Mouse (Mus musculus) layer of hippocampus, adult 8-10 months (tissue): ENCODE data around the gene Abcf3. TPM values are rescaled to one million over a fixed set of nuclear protein-coding genes. Genes with fewer than 3 reads are reported as not detected.

ENCODE experiments used
- DNase-seq, 2 experiments: peaks; one replicate each; pipeline ENCODE4 v3.0.0; 2022; ENCODE audit warnings: low spot score in 2 of 2
- total RNA-seq, 4 experiments: library from RNA; stranded (reverse); gene quantifications; 2 replicates each; pipeline ENCODE4 v1.2.4; 2022

The Abcf3 gene
- total RNA-seq, 4 experiments from 2014 or later, result 90.6 to 109 (median 98.4) TPM

DNA sequence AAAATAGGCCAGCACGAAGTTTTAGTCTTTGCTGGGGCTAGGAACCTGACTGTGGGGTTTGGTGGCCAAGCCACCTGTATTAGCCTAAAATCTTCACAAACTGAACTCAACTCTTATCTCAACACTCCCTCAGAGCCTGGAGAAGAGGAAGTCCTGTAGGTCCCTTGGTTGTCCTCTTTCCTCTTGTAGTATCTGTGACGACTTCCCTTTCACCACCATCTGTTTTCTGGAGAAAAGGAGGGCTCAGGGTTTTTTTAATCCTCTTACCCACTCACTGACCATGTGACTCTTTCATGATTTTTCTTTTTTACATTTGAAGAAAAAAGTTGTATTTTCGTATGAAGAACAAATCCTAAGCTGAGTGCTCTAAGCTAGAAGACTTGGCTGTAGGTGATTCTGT is 8.7 kb upstream of the Abcf3 start:
- DNase-seq, result no peak

DNA sequence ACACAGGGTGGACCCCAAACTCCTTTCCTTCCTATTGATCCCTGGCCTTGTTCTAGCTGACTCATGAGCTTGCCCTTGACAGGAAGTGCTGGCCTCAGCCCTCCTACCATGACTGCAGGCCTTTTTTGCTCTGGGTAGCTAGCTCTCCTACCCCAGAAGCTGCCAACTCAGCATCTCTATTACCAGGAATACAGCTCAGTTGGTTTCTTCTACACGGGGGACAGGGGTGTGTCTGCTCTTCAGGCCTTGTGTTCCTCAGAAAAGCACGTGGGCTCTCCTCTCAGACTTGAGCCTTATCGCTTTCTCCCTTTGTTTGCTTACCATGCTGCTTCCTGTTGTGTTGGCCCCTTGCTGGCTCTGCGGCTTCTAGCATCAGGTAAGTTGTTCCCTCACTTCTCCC is 7.9 kb upstream of the Abcf3 start:
- DNase-seq, result no peak

- DNase-seq, result no peak
Observed at GRCm38 (mm10) chr16:20545696-20546095, 2.7 kb upstream of the Abcf3 start.

GRCm38 (mm10) chr16:20547423-20547822 is 954 bp upstream of the Abcf3 start:
- DNase-seq, result no peak

GRCm38 (mm10) chr16:20549161-20549560 is 784 bp downstream of the Abcf3 start:
- DNase-seq, result no peak

DNA sequence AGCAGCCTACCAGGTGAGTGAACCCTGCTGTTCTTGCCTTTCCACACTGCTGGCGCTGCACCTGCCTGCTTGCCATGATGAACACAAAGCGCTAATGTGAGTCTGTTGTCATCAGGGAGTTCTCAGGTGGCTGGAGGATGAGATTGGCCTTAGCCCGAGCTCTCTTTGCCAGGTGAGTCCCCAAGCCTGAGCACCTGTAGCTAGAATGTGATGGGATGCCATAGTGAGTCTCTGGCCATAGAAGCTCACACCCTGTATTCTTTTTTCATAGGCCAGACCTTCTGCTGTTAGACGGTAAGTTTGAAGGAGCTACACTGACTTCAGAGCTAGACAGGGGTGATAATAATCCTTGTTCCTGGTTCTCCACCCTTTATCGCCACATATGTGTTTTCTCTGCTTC is 3.3 kb downstream of the Abcf3 start:
- DNase-seq, result no peak

DNA sequence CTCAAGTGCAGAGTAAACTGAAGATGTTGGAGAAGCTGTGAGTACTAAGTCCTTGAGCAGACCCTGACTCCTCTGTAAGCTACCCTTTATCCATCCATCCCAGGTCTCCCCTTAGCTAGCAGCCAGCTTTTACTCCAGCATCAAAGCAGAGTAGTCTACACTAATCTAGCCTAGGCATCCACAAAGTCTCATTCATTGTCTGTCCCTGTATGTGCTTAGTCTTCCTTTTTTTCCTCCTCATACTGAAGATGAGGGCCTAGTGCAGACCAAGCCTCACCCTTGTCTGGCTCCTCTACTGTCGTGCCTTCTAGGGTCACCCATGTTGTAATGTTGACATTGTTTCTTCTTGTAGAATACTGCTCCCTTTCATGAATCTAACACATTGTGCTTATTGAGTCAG is 4.2 kb downstream of the Abcf3 start:
- DNase-seq, result no peak

- no peak for DNase-seq
Observed at GRCm38 (mm10) chr16:20555000-20555399, 6.6 kb downstream of the Abcf3 start.

DNA sequence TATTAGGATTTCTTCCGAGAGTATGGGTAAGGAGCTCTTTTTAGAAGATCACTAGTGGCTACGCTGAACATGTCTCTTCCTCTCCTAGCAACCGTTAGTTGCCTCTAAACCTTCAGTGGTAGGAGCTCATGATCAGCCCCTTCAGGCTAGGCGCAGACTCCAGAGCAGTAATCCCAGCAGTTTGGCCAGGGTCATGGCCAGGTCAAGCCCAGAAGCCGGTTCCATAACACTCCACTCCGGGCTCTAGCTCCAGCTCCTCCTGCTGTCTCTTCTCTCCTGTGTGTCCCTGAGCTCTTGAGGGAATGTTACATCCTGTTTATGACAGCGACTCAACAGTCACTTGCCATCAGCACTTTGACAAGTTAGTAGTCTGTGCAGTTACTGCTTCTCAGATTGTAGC is 9.0 kb downstream of the Abcf3 start:
- DNase-seq, result no peak

DNA sequence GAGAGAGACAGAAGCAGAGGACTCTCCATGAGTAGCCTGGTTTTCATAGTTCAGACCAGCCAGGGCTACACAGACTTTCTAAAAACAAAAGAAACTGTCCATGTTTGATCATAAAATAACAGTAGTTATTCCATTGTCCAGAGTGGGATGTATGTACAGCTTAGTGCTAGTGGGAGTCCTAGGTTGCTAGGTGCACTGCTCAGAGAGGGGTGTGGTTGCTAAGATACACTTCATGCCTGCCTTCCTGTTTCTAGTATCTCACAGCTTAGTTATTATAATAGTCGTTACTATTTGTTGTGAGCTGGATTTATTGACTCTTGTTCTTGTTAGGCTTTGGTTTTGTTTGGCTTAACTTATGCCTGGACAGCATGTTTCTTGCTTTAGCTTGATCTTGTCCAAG is 16.7 kb downstream of the Abcf3 start:
- DNase-seq, result no peak

DNA sequence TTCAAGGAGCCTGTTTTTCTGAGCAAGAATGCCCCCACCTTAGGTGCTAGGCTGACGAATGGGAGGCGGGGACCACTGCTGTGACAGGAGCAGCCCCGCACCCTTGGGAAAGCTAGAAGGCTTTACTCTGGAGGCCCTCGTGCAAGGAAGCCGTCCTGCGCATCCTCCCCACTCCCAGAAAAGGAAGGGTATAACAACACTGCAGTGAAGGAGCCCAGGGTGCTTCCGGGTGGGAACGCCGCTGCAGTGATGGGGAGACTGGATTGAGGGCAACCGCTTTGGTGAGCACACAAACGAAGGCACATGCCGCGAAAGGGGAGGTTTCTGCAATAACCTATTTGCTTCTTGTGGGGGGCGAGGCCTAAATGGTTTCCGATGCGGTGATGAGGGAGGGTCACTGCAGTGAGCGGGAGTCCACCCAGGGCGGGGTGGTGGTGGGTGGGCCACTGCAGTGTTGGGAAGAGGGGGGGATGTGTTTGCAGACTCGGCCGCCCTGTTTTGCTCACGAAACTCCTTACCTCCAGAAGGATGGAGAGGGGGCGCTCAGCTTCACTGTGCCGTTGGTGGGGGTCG is 41.1 kb downstream of the Abcf3 start, which contains the start of gene Vwa5b2:
Gene Vwa5b2, plus strand, starts transcription at position 106 of the 573 bp plus-strand sequence.
- DNase-seq, result no peak

DNA sequence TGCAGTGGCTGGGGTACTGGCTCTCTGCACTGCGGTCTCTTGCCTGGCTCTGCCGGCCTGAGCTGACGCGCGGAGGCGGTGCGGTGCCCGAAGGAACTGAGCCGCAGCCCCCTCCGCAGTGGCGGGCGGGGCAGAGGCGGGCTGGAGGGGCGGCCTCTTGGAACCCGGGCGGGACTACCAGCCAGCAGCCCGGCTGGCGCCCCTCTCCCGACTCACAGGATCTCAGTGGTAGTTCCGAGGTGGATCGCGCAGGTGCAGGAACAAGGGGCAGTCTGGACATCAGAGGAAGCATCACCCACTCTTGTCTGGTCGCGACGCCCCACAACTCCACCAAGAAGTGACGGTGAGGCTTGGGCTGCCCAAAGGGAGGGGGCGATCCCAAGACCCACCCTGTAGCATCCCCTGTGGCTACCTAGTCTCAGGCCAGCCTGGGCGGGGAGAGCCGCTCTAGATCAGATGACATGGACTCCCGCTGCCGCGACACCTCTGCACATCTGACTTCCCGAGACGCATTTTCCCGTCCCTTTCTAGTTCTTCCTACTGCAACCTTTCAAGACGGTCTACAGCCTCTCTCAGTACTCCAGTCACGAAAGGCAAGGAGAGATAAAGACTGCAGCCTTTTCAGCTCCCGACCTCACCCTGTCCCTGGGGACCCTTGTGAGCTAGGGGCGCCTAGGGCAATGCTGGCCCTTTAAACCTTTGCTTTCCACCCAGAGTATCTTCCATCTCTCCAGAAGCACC is 41.7 kb downstream of the Abcf3 start:
- DNase-seq, result peak in 1 of 2 experiments; percentile 34

- no peak for DNase-seq
Observed at GRCm38 (mm10) chr16:20590680-20591038, 42.3 kb downstream of the Abcf3 start.

DNA sequence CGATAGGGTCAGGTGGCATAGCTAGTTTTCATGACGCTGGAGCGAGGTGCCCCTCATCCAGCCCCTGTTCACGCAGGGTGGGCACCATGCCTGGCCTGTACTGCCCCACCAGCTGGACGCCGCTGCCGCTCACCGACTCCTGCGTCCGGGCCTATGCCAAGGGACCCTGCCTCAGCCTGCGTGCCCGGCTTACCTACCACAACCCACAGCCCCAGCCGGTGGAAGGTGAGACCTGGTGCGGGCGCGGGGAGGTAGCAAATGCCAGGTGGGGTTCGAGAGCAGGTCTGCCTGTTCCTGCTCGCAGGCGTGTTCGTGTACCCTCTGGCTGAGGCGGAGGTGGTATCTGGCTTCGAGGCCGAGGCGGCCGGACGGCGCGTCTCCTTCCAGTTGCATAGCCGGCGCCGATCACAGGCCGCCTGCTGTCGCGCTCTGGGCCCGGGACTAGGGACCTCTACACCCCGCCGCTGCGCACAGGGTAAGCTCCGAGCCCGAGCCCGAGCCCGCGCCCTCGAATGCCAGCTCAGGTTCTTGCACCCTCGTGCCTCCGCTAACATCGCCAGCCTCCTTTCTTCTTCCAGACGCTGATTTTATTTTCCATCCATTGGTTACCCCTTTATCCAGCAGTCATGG is 42.8 kb downstream of the Abcf3 start:
- DNase-seq, result no peak

DNA sequence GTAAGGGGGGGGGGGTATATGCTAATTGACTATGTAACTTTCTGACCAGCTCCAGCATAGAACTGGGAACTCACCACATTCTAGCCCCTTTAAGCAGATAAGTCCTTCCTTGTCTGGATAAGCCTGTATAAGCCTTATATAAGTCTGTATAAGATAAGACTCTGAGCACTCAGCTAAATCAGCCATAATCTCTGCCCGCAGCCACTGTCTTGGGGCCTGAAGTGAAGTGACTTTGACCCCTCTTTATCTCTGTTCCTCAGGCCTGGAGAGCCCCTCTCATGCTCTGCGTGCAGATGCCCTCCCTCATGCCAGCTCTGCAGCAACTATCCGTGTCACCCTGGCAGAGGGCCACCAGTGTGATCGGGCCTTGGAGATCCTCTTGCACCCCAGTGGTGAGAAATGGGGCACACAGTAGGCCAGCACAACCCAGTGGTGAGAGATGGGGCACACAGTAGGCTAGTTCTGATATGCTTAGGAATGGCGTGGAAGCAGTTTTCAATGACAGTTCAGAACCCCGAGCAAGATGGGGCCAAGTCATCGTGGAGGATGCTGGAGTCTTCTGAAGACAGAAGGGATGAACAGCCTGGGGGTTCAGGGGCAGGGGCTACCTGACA is 46.8 kb downstream of the Abcf3 start:
- no peak for DNase-seq

DNA sequence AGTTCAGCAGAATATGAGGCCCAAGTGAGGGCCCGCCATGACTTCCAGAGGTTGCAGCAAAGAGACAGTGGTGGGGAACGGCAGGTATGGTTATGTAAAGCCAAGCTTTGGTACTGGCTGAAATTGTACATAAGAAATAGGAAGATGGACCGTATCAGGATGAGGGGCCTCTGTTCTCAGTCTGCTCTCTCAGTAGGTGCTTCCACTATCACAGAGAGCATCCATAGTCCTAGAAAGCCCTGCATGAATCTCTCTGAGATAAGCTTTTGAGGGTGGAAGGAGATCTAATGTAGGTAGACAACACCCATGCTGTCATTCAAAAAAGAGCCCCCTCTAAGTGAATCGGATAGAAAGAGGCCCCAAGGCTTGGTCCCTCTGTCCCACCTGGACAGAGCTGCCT is 47.4 kb downstream of the Abcf3 start:
- no peak for DNase-seq

DNA sequence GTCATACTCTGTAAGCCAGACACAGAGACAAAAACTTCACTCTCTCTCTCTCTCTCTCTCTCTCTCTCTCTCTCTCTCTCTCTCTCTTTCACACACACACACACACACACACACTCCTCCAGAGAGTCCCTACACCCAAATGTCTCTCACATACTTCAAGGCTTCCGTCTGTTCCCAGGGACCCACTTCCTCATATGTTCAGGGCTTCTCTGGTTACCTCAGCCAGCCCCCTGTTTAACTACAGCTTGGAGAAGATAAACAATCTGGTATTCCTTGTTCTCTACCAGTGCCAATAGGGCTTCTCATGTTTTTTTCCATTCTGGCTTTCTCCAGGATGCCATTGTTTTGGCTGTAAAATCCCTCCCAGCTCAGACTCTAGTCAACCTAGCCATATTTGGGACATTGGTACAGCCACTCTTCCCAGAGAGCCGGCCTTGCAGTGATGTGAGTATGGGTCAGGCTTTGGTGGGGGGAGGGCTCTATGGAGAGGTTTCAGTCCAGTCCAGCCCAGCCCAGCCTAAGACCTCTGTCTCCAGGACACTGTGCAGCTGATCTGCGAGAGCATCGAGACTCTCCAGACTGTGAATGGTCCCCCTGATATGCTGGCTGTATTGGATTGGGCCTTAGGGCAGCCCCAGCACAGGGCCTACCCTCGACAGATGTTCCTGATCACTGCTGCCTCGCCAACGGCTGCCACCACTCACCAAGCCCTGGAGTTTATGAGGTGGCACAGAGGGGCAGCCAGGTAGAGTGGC is 48.5 kb downstream of the Abcf3 start:
- no peak for DNase-seq

GRCm38 (mm10) chr16:20600511-20600910 is 52.1 kb downstream of the Abcf3 start:
- DNase-seq, result no peak

- DNase-seq, result no peak
Observed at GRCm38 (mm10) chr16:20604705-20605104, 56.3 kb downstream of the Abcf3 start.

DNA sequence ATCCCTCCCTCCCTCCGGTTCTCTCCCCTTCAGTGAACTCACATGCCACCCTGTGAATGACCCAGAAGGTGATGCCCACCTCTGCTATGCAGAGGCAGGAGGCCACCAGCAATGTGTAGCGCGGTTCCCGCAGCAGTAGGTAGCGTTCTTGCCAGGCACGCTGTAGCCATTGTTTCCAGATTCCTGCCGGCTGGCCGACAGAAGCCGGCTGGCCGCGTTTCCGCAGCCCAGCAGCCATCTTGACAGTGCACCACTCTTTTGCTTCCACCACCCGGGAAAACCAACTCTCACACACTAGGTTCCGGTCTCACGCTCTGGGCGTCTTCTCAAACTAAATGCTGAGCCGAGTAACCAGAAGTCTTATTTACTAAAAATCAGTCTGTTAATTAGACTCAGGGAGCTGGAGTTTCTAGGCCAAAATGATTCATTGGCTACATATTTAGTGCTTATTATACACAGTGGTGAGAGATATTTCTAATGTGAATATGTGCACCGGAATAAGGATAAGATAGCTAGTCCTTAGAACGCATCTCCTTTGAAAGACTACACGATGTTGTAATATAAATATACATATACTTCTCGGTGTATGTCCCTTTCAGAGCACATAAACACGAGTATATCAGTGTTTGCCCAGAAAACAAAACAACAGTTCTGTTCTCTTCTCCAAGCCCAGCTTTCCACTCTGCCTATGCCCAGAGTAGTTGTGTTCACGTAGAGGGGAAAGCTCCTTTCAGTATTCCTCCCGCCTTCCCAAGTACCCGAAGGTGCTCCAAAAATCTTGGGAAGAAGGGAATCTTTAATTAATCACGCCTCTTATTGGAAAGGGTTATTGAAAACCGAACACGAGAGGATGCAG is 62.4 kb downstream of the Abcf3 start:
- DNase-seq, result peak in 1 of 2 experiments; percentile 79
